Mouse (Mus musculus): ENCODE data around the gene Mtx1.

GRCm38 (mm10) chr3:89163643-89164245 lies 63.1 kb downstream of the Mtx1 start:
- TF ChIP-seq CTCF (IDR thresholded peaks at IDR 0.05; ENCODE audit: borderline replicate concordance, control insufficient read depth, extremely low read depth, insufficient read depth, low read length, poor library complexity) (no peak), POLR2A (IDR thresholded peaks at IDR 0.05; ENCODE audit: control insufficient read depth, extremely low read depth, insufficient read depth, low read length, poor library complexity) (no peak)

All from thymus, adult 2 months (tissue).